Mouse (Mus musculus) midbrain, embryonic 13.5 days (tissue): ENCODE measurements around the gene Mgat4b. TPM values are rescaled to one million over a fixed set of nuclear protein-coding genes. Genes with fewer than 3 reads are reported as not detected.

Experiments
- ATAC-seq: fragments of 200-750 bp; cut with Nextera tagmentation; 2 replicates; pipeline ENCODE4 v1.8.0; 2017; ENCODE audit warnings: mild to moderate bottlenecking, moderate TSS enrichment, moderate library complexity
- H3K27ac ChIP-seq: fragments of 300-500 bp; sonication (generic); 2 replicates; pipeline ENCODE4 v1.5.1; 2015; ENCODE audit warnings: inconsistent platforms, mild to moderate bottlenecking, moderate library complexity
- H3K27me3 ChIP-seq: fragments of 300-500 bp; sonication (generic); 2 replicates; pipeline ENCODE4 v1.6.1; 2015; ENCODE audit warnings: mild to moderate bottlenecking, inconsistent platforms
- H3K36me3 ChIP-seq: fragments of 300-500 bp; sonication (generic); 2 replicates; pipeline ENCODE4 v1.6.1; 2015; ENCODE audit warnings: mild to moderate bottlenecking, inconsistent platforms
- H3K4me1 ChIP-seq: fragments of 300-500 bp; sonication (generic); replicated peaks from 2 replicates; pipeline ENCODE4 v1.6.1; 2015; ENCODE audit warnings: inconsistent platforms
- H3K4me2 ChIP-seq: fragments of 300-500 bp; sonication (generic); replicated peaks from 2 replicates; pipeline ENCODE4 v1.6.1; 2015; ENCODE audit warnings: moderate library complexity, mild to moderate bottlenecking, inconsistent platforms
- H3K4me3 ChIP-seq: fragments of 300-500 bp; sonication (generic); replicated peaks from 2 replicates; pipeline ENCODE4 v1.5.1; 2015; ENCODE audit warnings: mild to moderate bottlenecking, inconsistent platforms
- H3K9ac ChIP-seq: fragments of 300-500 bp; sonication (generic); replicated peaks from 2 replicates; pipeline ENCODE4 v1.6.1; 2015; ENCODE audit warnings: mild to moderate bottlenecking, inconsistent platforms
- H3K9me3 ChIP-seq: fragments of 300-500 bp; sonication (generic); 2 replicates; pipeline ENCODE4 v1.6.1; 2016; ENCODE audit warnings: mild to moderate bottlenecking, inconsistent platforms
- WGBS: fragments of 180-500 bp; shearing (Covaris S2); methylation state at CpG from one replicate; pipeline ENCODE4 v1.1.7; 2015; 5-methylcytosine and 5-hydroxymethylcytosine counted together
- polyA plus RNA-seq: library from polyadenylated mRNA; unstranded; fragments of >200 nt; fragmentation: Nextera tagmentation; extraction: Ambion mirVana; gene quantifications from 2 replicates; pipeline ENCODE4 v1.2.1, GENCODE M21; 2015

Gene Mgat4b
- polyA plus RNA-seq, 1 experiment from 2014 or later = 30.1 TPM

DNA sequence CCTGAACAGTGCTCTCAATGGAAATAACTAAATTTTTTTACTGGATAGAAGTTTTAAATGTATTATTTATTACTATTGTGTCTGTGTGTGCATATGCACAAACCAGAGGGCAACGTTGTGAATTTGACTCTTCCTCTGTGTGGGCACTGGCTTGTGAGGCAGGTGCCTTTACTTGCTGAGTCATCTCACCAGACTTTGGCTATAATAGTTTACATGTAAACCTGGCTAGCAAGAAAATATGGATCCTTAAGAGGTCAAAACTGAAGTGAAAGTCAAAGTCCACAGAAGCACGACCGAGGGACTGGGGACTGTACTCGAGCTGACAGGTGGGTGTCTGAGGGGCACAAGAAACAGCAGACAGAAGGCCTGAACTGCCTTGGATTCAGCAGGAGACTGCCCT is 28.0 kb upstream of the Mgat4b start:
- WGBS = 90% methylated on average over 4 of the region's 4 CpGs
- ATAC-seq = no peak
- no peaks in the 10 kb centered on the region for H3K9me3 ChIP-seq
- no peak overlapping the region for H3K27ac ChIP-seq
- H3K4me2 ChIP-seq = no peak overlapping the region
- H3K27me3 ChIP-seq = no peaks in the 10 kb centered on the region
- no peak overlapping the region for H3K4me3 ChIP-seq
- no peak overlapping the region for H3K9ac ChIP-seq
- H3K36me3 ChIP-seq = peaks cover 59% of the 10 kb centered on the region
- no peaks in the 10 kb centered on the region for H3K4me1 ChIP-seq

DNA sequence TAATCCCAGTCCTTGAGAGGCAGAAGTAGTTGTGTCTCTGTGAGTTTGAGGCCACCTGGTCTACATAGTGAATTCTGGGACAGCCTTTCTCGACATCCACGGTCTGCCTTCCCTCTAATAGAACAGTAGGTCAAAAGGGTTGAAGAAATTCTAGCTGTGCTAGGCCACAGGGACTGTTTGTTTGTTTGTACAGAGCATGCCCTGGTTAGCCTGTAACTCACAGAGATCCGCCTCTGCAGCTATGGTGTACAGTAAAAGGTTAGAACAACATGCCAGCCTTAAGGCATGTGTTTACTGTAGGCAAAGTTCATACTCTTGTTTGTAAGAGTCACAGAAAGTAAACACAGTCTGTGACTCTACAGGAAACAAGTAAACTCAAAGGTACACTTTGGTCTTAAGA is 25.9 kb upstream of the Mgat4b start:
- H3K27ac ChIP-seq = no peak overlapping the region
- H3K9ac ChIP-seq = no peak overlapping the region
- H3K9me3 ChIP-seq = no peaks in the 10 kb centered on the region
- peaks cover 47% of the 10 kb centered on the region for H3K36me3 ChIP-seq
- H3K4me1 ChIP-seq = no peaks in the 10 kb centered on the region
- H3K4me2 ChIP-seq = no peak overlapping the region
- ATAC-seq = no peak
- WGBS = 92% methylated on average over 3 of the region's 3 CpGs
- no peaks in the 10 kb centered on the region for H3K27me3 ChIP-seq
- no peak overlapping the region for H3K4me3 ChIP-seq

DNA sequence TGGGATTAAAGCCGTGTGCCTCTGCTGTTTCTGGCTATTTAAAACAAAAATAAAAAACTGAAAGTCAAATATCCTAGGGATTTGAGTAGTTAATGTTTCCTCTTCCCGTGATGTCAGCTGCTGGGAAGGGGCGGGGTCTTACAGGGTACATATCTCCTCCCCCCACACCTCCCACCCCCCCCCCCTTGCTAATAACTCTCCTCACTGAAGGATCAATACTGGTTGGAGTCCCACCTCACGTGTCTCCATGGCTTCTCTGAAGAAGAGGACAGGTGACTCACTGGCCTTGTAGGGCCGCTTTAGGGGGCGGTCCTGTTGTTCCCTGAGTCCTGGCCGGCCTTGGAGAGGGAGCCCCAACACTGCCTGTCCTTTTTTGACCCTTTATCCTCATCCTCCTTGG is 22.0 kb upstream of the Mgat4b start:
- H3K27me3 ChIP-seq = no peaks in the 10 kb centered on the region
- H3K27ac ChIP-seq = no peak overlapping the region
- no peaks in the 10 kb centered on the region for H3K4me1 ChIP-seq
- ATAC-seq = no peak
- no peaks in the 10 kb centered on the region for H3K9me3 ChIP-seq
- H3K4me3 ChIP-seq = no peak overlapping the region
- 82% methylated on average over 7 of the region's 7 CpGs for WGBS
- no peak overlapping the region for H3K4me2 ChIP-seq
- no peak overlapping the region for H3K9ac ChIP-seq
- H3K36me3 ChIP-seq = peaks cover 33% of the 10 kb centered on the region

DNA sequence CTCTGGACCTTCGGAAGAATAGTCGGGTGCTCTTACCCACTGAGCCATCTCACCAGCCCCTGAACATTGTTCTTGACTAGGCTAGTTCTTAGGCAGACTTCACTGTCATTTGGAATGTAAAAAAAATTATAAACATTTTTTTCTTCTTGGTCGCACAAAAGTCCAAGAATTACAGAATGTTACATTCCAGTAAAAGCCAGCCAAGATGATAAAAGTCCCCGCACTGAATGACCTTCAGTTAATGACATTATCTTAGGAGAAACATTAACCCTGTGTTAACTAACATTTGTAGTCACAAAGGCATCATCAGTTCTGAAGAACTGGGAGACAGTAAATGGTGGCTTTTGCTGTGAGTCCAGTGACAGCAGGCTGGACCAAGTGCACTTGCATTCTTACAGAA is 20.3 kb upstream of the Mgat4b start:
- Histone ChIP-seq H3K4me1 (no peaks in the 10 kb centered on the region), H3K9me3 (no peaks in the 10 kb centered on the region), H3K27ac (no peak overlapping the region), H3K4me3 (no peak overlapping the region), H3K4me2 (no peak overlapping the region), H3K36me3 (peaks cover 39% of the 10 kb centered on the region), H3K9ac (no peak overlapping the region), H3K27me3 (no peaks in the 10 kb centered on the region)
- WGBS = 94% methylated on average over 4 of the region's 4 CpGs
- ATAC-seq = no peak

DNA sequence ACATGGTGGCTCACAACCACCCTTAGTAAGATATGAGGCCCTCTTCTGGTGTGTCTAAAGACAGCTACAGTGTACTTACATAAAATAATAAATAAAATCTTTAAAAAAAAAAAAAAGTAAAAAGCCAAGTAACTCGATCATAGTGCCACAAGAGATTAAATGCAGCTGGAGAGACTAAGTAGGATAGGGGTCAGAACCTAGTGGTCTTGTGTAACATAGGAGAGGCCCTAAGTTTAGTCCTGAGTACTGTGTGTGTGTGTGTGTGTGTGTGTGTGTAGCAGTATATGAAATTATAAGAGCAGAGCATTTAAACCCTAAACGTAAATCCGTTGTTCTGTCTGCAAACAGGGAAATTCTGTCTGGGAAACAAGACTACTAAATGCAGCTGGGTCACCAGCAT is 18.4 kb upstream of the Mgat4b start:
- no peaks in the 10 kb centered on the region for H3K9me3 ChIP-seq
- H3K27ac ChIP-seq = no peak overlapping the region
- peaks cover 47% of the 10 kb centered on the region for H3K36me3 ChIP-seq
- no peak overlapping the region for H3K4me3 ChIP-seq
- H3K4me2 ChIP-seq = no peak overlapping the region
- WGBS = 97% methylated on average over 3 of the region's 3 CpGs
- no peak overlapping the region for H3K9ac ChIP-seq
- no peaks in the 10 kb centered on the region for H3K27me3 ChIP-seq
- ATAC-seq = no peak
- H3K4me1 ChIP-seq = no peaks in the 10 kb centered on the region

DNA sequence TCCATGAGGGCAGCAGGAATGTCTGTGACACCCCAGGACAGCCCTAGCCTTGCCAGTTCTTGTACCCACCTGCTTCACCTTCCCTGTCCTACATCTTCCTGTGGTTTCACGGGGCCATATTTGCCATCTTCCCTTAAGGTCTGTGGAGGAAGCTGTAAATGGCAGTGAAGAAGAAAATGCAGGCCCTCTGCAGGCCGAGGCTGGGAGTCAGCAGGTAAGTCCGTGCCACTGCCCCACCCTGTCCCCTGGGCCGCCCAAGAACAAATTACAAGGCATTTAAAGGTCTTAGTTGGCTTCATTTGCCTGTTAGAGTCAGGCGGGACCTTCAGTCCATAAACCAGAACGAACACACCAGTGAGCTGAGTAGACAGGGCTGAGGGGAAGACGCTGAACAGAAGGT is 16.6 kb upstream of the Mgat4b start:
- WGBS = 82% methylated on average over 7 of the region's 7 CpGs

DNA sequence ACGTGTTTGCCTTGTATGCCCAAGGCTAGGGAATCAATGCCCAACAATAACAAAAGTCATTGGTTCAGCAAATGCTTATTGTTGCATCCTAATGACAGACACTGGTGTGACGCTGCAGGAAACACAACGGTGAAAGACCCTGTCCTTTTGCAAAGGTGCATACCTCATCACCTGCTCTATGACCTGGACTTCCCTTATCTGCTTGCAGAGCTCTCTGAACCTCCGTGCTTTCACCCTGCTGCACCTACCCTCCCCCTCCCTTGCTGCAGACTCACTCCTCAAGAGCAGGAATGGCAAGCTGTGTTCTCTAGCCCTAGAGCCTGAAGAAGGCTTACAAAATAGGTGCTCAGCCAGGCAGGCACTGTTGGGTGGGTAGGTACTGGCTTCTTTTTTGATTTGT is 15.9 kb upstream of the Mgat4b start:
- H3K9ac ChIP-seq = no peak overlapping the region
- WGBS = 85% methylated on average over 4 of the region's 4 CpGs
- H3K4me2 ChIP-seq = no peak overlapping the region
- no peak overlapping the region for H3K4me3 ChIP-seq
- H3K36me3 ChIP-seq = peaks cover 61% of the 10 kb centered on the region
- H3K27ac ChIP-seq = no peak overlapping the region
- H3K27me3 ChIP-seq = no peaks in the 10 kb centered on the region
- H3K4me1 ChIP-seq = no peaks in the 10 kb centered on the region
- no peak for ATAC-seq
- no peaks in the 10 kb centered on the region for H3K9me3 ChIP-seq

More for the DNA sequence above, 16.6 kb upstream of the Mgat4b start:
- no peaks in the 10 kb centered on the region for H3K9me3 ChIP-seq
- H3K27ac ChIP-seq = no peak overlapping the region
- H3K9ac ChIP-seq = no peak overlapping the region
- no peak overlapping the region for H3K4me3 ChIP-seq
- H3K4me1 ChIP-seq = no peaks in the 10 kb centered on the region
- no peaks in the 10 kb centered on the region for H3K27me3 ChIP-seq
- H3K36me3 ChIP-seq = peaks cover 54% of the 10 kb centered on the region
- no peak overlapping the region for H3K4me2 ChIP-seq
- ATAC-seq = no peak

DNA sequence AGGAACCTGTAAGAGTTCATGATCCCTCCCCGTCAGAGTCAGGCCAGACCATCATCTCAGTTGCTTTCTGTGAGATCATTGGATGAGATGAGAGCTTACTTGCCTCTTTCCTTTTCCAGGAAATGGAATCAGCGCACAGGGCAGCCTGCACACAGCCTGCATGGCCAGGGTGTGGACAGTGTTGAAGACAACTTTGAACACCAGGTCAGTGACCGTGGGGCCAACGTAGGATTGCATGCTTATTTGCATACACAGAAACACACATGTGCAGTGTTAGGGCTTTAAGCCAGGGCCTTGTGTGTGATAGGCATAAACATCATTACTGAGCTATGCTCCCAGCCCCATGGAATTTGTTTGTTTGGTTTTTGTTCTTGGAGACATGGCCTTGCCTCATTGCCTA is 13.2 kb upstream of the Mgat4b start:
- no peak overlapping the region for H3K9ac ChIP-seq
- H3K4me1 ChIP-seq = no peaks in the 10 kb centered on the region
- peaks cover 84% of the 10 kb centered on the region for H3K36me3 ChIP-seq
- H3K27ac ChIP-seq = no peak overlapping the region
- H3K4me2 ChIP-seq = no peak overlapping the region
- 91% methylated on average over 4 of the region's 4 CpGs for WGBS
- H3K27me3 ChIP-seq = no peaks in the 10 kb centered on the region
- no peaks in the 10 kb centered on the region for H3K9me3 ChIP-seq
- ATAC-seq = no peak
- H3K4me3 ChIP-seq = no peak overlapping the region

DNA sequence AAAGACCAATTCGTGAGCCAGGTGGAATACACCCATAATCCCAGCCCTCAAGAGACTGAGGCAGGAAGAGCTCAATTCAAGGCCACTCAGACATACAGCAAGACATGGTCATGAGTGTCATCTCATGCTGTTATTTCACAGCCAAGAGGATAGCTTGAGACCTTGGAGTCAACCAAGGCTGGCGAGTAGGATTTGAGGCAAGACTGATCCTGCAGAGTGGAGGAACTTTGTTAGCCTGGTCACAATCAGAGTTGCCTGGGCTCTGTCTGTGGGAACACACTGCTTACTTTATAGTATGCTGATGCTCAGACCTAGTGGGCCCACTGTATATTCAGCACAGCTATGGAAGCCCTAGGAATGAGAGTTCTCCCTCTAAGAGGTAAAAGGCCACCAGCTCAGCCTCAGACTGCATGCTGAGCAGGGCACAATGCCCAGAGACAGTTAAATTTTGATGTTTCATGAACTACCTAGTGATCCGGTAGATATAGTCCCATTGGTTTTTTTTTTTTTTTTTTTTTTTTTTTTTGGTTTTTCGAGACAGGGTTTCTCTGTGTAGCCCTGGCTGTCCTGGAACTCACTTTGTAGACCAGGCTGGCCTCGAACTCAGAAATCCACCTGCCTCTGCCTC is 12.4 kb upstream of the Mgat4b start:
- no peaks in the 10 kb centered on the region for H3K9me3 ChIP-seq
- peaks cover 93% of the 10 kb centered on the region for H3K36me3 ChIP-seq
- no peak overlapping the region for H3K9ac ChIP-seq
- no peaks in the 10 kb centered on the region for H3K27me3 ChIP-seq
- 0 out of 2 replicates have a peak, but pooled peaks have one; percentile 24 for ATAC-seq
- no peak overlapping the region for H3K4me2 ChIP-seq
- no peak overlapping the region for H3K4me3 ChIP-seq
- H3K27ac ChIP-seq = no peak overlapping the region
- no peaks in the 10 kb centered on the region for H3K4me1 ChIP-seq
- 93% methylated on average over 4 of the region's 5 CpGs for WGBS

DNA sequence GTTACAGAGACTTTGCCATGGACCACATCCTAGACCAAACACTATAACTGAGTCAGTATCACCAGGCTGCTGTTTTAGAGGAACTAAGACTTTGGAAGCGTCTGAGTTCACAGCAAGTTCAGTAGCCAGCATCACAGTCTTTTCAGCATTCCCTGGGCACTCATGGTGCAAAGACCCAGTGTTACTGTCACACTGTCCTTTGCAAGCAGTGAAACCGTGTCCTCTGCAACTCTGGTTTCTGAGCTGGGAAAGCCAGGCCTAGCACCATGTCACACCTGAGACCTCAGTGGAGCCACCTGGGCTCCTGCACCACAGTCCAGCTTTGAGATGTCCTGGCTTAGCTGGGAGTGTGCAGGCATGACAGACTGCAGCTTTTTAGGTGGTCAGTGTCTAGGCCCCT is 11.8 kb upstream of the Mgat4b start:
- Histone ChIP-seq H3K4me2 (no peak overlapping the region), H3K27ac (no peak overlapping the region), H3K27me3 (no peaks in the 10 kb centered on the region), H3K36me3 (peaks cover 92% of the 10 kb centered on the region), H3K9ac (no peak overlapping the region), H3K4me1 (no peaks in the 10 kb centered on the region), H3K9me3 (no peaks in the 10 kb centered on the region), H3K4me3 (no peak overlapping the region)
- no peak for ATAC-seq
- WGBS = 92% methylated on average over 2 of the region's 2 CpGs

DNA sequence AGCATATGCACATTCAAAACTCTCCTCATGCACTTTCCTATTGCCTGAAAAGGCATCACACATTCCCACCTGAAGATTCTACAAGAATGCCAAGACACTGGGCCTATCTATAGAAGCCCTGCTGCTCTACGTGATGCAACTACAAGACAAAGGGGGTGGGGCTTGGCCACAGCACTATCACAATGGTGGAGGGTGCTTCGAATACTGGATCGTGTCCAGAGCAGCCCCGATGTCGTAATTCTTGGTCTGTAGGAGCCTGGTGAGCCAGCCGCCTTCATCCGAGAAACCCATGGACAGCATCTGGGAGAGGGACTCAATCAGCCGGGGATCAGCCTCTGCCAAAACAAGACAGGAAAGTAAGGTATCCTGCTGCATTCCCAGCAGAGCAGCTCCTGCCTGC is 10.1 kb upstream of the Mgat4b start:
- WGBS = 90% methylated on average over 8 of the region's 8 CpGs
- Histone ChIP-seq H3K36me3 (peaks cover 95% of the 10 kb centered on the region), H3K4me3 (no peak overlapping the region), H3K9ac (no peak overlapping the region), H3K9me3 (no peaks in the 10 kb centered on the region), H3K27ac (no peak overlapping the region), H3K27me3 (no peaks in the 10 kb centered on the region), H3K4me2 (no peak overlapping the region), H3K4me1 (no peaks in the 10 kb centered on the region)
- no peak for ATAC-seq

DNA sequence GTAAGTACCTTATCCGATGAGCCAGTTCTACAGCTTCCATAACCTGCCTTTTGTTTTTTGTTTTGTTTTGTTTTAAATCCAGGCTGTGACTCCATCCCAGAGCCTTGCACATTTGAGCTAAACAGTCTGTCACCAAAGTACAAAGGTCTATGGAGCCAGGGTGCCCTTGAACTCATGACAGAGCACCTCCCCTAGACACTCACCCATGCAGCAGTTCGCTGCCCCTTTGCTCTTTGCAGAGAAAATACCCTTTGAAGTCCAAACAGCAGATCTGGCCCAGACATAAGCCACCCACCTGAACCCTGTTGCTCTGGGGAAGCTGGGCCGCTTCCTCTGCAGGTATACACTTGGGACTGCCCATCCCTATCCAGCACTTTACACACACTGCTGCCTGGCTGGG is 9.1 kb upstream of the Mgat4b start:
- Histone ChIP-seq H3K27ac (no peak overlapping the region), H3K9me3 (no peaks in the 10 kb centered on the region), H3K36me3 (peaks cover 97% of the 10 kb centered on the region), H3K4me2 (no peak overlapping the region), H3K4me1 (no peaks in the 10 kb centered on the region), H3K9ac (no peak overlapping the region), H3K27me3 (no peaks in the 10 kb centered on the region), H3K4me3 (no peak overlapping the region)
- ATAC-seq = no peak
- WGBS = 95% methylated on average over 3 of the region's 3 CpGs

DNA sequence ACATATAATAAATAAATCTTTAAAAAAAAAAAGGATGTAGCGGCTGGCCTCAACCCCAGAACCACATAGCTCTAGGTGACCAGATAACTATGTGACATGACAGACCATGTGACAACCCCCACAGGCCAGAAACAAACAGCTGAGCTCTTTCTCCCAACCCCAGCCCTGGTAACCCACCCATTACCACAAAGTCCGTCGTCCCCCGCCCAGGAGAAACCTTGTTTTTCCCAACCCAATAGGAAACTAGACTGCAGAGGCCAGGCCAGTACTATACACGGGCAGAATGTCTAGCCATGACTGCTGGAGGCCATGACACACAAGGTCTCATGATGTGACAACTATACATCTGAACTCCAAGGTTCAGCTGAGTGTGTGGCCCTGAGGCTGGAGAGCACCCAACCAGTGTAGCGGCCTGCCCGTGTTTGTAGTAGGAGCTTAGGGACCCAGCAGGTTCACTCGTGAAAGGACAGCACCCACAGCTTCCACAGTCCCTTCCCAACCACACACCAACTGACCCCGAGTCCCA is 7.3 kb upstream of the Mgat4b start:
- WGBS = 93% methylated on average over 9 of the region's 9 CpGs
- H3K9me3 ChIP-seq = no peaks in the 10 kb centered on the region
- H3K9ac ChIP-seq = no peak overlapping the region
- no peaks in the 10 kb centered on the region for H3K27me3 ChIP-seq
- no peak for ATAC-seq
- no peak overlapping the region for H3K4me2 ChIP-seq
- H3K4me1 ChIP-seq = peaks cover 6% of the 10 kb centered on the region
- H3K4me3 ChIP-seq = no peak overlapping the region
- peaks cover 94% of the 10 kb centered on the region for H3K36me3 ChIP-seq
- H3K27ac ChIP-seq = no peak overlapping the region
